Comparison of ENCODE assay signal across 8 mouse cellular contexts in the genomic region with DNA sequence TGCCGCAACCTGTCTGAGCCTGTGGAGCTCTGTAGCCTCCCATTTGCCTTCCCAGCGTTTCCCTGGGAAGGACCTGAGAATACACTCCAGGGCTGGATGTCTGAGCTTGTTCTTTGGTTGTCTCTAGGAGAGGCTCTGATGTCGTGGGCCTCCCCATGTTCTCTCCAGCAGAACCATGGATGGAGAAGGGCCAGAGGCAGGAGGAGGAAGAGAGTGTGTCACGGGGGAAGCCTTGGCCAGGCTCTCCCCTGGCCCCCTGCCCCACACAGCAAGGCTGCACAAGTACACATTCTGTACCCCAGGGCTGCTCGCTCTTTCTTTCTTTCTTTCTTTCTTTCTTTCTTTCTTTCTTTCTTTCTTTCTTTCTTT.
DNase-seq lines count a peak whose midpoint lies in the region; ATAC-seq and TF ChIP-seq lines count a peak whose summit lies in the region.

No protein-coding gene starts in this region.

- WGBS in lung, postnatal 0 days, result 58% methylated on average over 5 of the region's 5 CpGs
- WGBS in neural tube, embryonic 15.5 days, result 62% methylated on average over 5 of the region's 5 CpGs
- WGBS in thymus, adult 2 months, result 97% methylated on average over 5 of the region's 5 CpGs

- no peaks in the 10 kb centered on the region for H3K27me3 ChIP-seq in lung, postnatal 0 days (replicated peaks; ENCODE audit: insufficient read depth, low read length)
- no peaks in the 10 kb centered on the region for H3K27me3 ChIP-seq in neural tube, embryonic 15.5 days (replicated peaks)
- H3K27me3 ChIP-seq in thymus, adult 2 months (ENCODE audit: control insufficient read depth, insufficient read depth, low read length), result no peaks in the 10 kb centered on the region

- H3K27ac ChIP-seq in lung, postnatal 0 days (ENCODE audit: low read length), result peak overlapping the region; percentile 97
- peak overlapping the region; percentile 95 for H3K27ac ChIP-seq in neural tube, embryonic 15.5 days (replicated peaks)
- H3K27ac ChIP-seq in thymus, adult 2 months (ENCODE audit: control insufficient read depth, insufficient read depth, low read length), result no peak overlapping the region

- H3K36me3 ChIP-seq in lung, postnatal 0 days (ENCODE audit: insufficient read depth, low read length), result no peaks in the 10 kb centered on the region
- no peaks in the 10 kb centered on the region for H3K36me3 ChIP-seq in neural tube, embryonic 15.5 days
- H3K36me3 ChIP-seq in thymus, adult 2 months (ENCODE audit: control insufficient read depth, insufficient read depth, low read length), result no peaks in the 10 kb centered on the region

- no peak overlapping the region for H3K9ac ChIP-seq in lung, postnatal 0 days (replicated peaks; ENCODE audit: low read depth)
- no peak overlapping the region for H3K9ac ChIP-seq in neural tube, embryonic 15.5 days (replicated peaks)

- intact Hi-C loops in heart, postnatal 25 days (cut with DNase I), result loop anchor here (2.0 kb wide), 1 partner anchor 250 kb away; no protein-coding TSS in a partner anchor

- H3K9me3 ChIP-seq in lung, postnatal 0 days (ENCODE audit: low read length), result no peaks in the 10 kb centered on the region
- no peaks in the 10 kb centered on the region for H3K9me3 ChIP-seq in neural tube, embryonic 15.5 days (replicated peaks)

- no peak for TF ChIP-seq CTCF in lung, postnatal 0 days (IDR thresholded peaks at IDR 0.05)
- no peak for TF ChIP-seq CTCF in thymus, adult 2 months (IDR thresholded peaks at IDR 0.05; ENCODE audit: borderline replicate concordance, control insufficient read depth, extremely low read depth, insufficient read depth, low read length, poor library complexity)

- TF ChIP-seq EP300 in lung, postnatal 0 days (IDR thresholded peaks at IDR 0.05), result no peak

- peaks cover 41% of the 10 kb centered on the region for H3K4me1 ChIP-seq in lung, postnatal 0 days (ENCODE audit: insufficient read depth, low read depth, low read length)
- H3K4me1 ChIP-seq in neural tube, embryonic 15.5 days, result peaks cover 59% of the 10 kb centered on the region
- peaks cover 53% of the 10 kb centered on the region for H3K4me1 ChIP-seq in thymus, adult 2 months (replicated peaks; ENCODE audit: control insufficient read depth, insufficient read depth, low read length)

- H3K4me3 ChIP-seq in lung, postnatal 0 days (ENCODE audit: low read depth, low read length), result no peak overlapping the region
- H3K4me3 ChIP-seq in neural tube, embryonic 15.5 days (replicated peaks), result no peak overlapping the region
- no peak overlapping the region for H3K4me3 ChIP-seq in thymus, adult 2 months (ENCODE audit: control insufficient read depth, insufficient read depth, low read length)

- peak; percentile 57 to 65 for DNase-seq in cerebellum, postnatal 14 days
- DNase-seq in cerebellum, postnatal 4 days (ENCODE audit: low spot score in 2 of 2), result no peak
- DNase-seq in lung, postnatal 0 days (ENCODE audit: low spot score), result peak; percentile 13
- no peak for DNase-seq in lung, postnatal 36 days
- peak; percentile 61 for DNase-seq in heart, postnatal 25 days (ENCODE audit: low spot score)
- DNase-seq in thymus, adult 2 months, result no peak
- no peak for DNase-seq in cerebellum, adult 11 months

- no peak overlapping the region for H3K4me2 ChIP-seq in lung, postnatal 0 days (replicated peaks; ENCODE audit: low read depth, low read length)
- H3K4me2 ChIP-seq in neural tube, embryonic 15.5 days, result no peak overlapping the region

- no peak for ATAC-seq in lung, postnatal 0 days
- no peak for ATAC-seq in neural tube, embryonic 15.5 days (ENCODE audit: low FRiP score)

- TF ChIP-seq POLR2A in thymus, adult 2 months (IDR thresholded peaks at IDR 0.05; ENCODE audit: control insufficient read depth, extremely low read depth, insufficient read depth, low read length, poor library complexity), result no peak

Comparison
In these comparisons a context has a peak if more than half of its experiments do, and no peak if none do; other contexts are left out.
1. DNase-seq: peak in cerebellum, postnatal 14 days (2 of 2), lung, postnatal 0 days (single experiment) and heart, postnatal 25 days (single experiment); none in cerebellum, postnatal 4 days (0 of 2), lung, postnatal 36 days (single experiment), thymus, adult 2 months (single experiment) and cerebellum, adult 11 months (single experiment).